Mouse (Mus musculus): ENCODE measurements around the gene Entr1.
A peak's percentile ranks its signal among the peaks of the same experiment; 100 is the strongest.

Entr1 gene

DNA sequence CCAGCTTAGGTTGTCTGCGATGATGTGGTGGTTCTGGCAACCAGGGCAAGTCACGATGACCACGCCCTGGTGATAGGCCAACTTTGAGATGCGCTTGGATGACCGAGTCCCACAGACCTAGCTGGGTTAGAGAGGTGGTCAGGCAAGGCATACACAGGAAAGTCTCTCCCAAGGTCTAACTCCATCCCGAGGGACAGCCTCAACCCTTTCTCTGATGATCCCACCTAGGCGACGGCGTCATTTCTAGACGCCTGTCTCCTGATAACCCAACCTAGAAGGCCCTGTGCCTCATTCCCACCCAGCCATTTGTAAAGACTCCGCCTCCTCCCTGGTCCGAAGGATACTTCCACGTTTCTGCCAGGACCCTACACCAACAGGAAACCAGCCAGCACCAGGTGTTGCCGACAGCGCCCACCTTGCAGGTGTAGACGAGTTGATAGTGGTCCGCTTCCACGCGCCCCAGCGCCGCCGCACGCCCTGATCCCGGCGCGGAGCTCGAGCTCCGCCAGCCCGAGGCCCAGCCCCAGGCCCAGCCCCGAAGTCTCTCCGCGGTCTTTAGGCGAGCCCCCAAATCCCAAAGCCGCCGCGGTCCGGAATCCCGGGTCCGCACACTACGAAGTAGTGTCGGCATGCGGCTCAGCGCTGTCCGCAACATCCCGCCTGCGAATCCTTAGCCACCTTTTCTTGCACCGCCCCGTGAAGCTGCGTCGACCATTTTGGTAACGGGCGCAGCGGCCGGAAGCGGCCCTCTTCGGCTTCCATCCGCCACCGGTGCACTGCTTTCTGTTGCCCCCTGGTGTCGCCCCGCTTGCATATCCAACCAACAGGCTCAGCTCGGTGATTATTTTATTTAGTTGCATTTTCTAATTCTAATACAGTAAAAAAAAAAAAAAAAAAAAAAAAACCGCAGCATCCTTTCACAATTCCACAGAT, 37.5 kb downstream of the Entr1 start, which contains the start of gene Dnlz:
Gene Dnlz, minus strand, starts transcription at position 753 of the 933 bp plus-strand sequence.
- DNase-seq (ENCODE audit: extremely low read depth, insufficient read length, low spot score): peak; percentile 88

DNA sequence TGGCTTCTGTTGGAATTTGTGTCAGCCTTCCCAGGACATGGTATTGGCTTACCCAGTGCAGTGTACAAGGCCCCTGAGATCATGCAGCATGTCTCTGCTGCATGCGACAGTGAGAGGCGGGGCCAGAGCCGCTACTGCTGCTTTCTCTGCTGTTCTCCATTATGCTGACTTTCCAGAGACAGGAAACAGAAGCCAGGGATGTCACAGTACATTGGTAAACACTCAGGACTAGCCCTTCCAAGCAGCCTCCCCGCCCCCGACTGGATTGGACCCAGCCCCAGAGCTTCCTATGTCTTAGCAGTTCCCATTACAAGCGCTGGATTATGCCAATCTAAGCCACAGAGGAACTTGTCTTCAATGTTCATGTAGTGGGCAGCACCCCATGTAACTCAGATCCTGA, 40.9 kb downstream of the Entr1 start:
- no peak for DNase-seq (ENCODE audit: extremely low read depth, insufficient read length, low spot score)

DNA sequence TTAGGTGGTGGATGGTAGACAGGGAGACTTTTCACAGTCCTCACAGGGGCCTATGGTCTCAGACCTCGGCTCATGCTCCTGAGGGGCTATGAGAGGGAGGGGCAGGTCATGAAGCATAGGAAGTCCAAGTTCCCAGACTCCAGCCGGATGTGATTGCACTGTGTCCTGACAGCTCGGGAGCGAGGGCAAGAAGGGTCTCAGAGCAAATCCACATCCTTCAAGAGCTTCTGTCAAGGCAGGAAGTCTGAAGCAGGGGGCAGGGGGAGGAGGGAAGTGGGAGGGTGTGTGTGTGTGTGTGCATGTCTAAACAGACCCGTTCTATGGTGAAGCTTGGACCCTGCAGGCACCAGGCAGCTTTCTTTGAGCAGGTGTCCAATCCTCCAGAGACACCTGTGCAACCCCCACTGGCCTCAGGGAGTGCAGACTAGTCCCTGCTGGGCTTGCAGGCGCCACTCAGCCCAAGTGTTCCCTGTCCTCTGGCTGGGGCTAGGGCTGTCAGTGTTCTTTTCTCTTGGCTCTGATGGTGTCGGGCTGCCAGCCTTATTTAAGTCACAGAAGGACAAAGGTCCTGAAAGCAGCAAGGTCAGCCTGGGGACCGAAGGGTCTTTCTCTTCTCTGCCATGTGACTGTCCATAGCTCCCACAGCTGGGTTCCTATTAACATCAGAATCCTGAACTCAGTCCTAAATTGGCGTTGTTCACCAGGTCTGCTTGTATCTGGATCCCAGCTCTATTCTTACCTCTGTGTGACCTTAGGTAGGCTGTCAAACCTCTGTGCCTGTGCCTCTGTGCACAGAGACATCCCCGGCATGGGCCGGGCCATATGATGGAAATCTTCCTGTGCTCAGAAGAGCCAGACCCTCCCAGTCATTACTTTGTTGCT, 46.3 kb downstream of the Entr1 start:
- DNase-seq (ENCODE audit: extremely low read depth, insufficient read length, low spot score): no peak

DNA sequence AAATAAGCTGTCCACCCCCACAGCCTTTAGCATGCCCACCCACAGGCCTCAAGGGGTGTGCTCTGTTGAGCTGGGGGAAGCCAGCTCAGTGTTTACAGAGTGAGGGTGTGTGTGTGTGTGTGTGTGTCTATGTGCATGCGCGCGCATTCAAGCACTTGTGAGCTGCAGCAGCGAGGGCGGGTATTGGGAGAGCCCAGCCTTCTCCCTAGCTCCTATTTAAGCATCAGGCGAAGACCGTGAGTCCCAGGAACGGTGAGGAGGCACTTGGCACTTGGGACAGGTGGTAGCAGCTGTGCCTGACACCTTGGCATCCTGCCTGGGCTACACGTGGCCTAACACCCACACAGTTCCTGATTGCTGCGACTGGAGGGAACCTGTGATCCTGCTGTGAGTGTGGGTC, 47.1 kb downstream of the Entr1 start:
- DNase-seq (ENCODE audit: extremely low read depth, insufficient read length, low spot score): no peak

DNA sequence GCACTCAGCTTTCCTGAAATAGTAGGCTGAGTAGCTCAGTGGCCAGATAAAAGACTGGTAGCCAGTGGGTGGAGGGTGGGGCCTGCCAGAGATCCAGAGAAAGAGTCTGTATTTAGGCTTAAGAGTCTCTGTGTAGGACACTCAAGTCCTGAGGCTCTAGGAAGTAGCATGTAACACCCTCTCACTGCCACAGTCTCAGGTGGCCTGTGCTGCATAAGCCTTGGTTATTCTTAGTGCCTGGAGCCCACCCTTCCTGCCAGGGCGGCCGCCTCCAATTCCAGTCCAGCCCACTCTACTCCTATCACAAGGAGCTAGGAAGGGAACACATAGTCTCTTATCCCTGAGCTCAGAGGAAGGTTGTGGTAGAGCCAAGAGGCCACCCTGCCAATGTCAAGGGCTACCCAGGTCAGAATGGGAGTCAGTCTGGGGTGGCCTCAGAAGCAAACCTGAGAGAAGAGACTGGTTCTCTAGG, 47.6 kb downstream of the Entr1 start:
- no peak for DNase-seq (ENCODE audit: extremely low read depth, insufficient read length, low spot score)

DNA sequence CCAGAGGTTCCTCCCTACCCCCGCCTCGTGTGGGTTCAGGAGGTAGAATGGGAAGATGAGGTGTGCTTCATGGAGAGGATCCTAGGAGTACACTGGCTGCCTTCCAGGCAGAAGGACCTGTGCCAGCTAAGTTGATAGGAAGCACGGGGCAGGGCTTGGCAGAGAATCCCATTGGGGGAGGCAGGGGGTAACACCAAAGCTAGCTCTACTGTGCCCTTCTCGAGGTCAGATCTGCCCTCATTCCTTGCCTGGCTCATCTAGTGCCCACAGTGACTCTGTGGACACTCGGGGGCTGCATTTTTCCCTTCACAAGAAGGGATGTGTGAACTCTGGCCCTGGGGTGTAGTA, 49.9 kb downstream of the Entr1 start:
- DNase-seq (ENCODE audit: extremely low read depth, insufficient read length, low spot score): no peak

DNA sequence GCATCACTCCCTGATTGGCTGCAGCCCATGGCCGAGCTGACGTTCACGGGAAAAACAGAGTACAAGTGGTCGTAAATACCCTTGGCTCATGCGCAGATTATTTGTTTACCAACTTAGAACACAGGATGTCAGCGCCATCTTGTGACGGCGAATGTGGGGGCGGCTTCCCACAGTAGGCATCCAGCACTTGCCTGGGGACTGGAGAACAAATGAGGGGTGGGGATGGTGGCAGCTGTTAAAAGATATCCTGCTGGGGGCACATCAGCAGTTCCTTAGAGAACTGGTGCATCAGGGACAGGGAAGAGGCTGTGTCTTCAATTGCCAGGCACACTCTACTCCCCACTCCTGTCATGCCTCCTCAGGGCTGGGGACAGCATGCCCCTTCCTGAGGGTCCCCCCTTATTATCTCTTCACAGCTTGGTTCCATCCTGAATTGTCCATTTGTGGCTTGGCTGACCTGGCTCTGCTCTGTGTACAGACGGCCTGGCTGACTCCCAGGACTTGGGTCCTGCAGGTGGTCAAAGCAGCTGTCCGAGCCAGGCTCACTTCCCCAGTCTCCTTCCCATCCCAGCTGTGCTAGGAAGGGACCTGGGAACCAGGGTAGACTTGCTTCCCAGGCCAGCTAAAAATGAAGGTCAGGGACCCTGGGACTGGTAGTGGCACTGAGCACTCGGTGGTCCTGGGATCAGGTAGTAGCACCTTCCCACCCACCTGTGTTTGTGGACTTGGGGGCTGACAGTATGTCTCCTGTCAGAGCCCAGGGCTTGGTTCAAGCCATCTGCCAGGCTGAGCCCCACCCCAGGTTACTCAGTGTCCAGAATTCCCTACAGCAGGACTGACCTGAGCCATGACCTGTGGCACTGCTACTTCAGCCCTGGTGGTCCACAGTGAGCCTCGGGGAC, 50.6 kb downstream of the Entr1 start:
- no peak for DNase-seq (ENCODE audit: extremely low read depth, insufficient read length, low spot score)

Data from 3134 (cell line).